Mouse (Mus musculus): ENCODE measurements around the gene Mgat4c. TPM values are rescaled to one million over a fixed set of nuclear protein-coding genes. Genes with fewer than 3 reads are reported as not detected.

The Mgat4c gene
- polyA plus RNA-seq, 1 experiment from 2014 or later = 1.7 TPM

DNA sequence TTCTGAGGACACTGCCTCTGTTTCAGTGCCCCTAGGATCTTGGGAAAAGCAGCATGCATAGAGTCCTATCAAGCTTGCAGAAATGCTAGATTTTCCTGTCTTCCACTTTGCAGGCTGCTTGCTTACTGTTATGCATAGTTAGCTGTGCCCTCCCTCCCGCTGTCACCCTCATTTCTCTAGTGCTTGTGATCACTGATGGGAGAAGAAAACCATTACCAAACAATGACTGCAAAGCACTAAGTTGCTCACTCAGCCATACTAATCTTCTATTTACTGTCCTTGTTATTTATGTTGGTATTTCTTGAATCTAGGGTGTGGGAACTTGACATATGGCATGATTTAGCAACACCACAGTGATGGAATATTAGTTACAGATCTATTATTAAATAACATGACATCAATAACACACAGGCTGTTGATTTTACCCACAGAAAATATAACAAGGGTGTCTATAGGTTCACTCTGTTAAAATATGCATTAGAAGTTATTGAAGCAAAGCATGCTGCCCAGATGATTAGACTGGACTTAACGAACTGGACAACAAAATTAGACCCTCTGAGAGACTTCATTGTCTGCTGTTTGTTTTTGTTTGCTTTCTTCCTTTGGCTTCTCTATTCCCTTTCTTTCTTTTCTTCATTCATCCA, 117.7 kb downstream of the Mgat4c start:
- H3K4me2 ChIP-seq (ENCODE audit: low read depth, low read length, severe bottlenecking) = no peak overlapping the region
- H3K27ac ChIP-seq (ENCODE audit: low read depth, low read length) = no peak overlapping the region
- H3K4me1 ChIP-seq (replicated peaks; ENCODE audit: control insufficient read depth, insufficient read depth, low read length) = no peaks in the 10 kb centered on the region
- 26% methylated on average over 2 of the region's 2 CpGs for WGBS
- H3K4me3 ChIP-seq (ENCODE audit: low read depth, low read length) = no peak overlapping the region
- no peak for DNase-seq (ENCODE audit: low spot score)
- no peaks in the 10 kb centered on the region for H3K36me3 ChIP-seq (ENCODE audit: control insufficient read depth, insufficient read depth, low read length)
- no peaks in the 10 kb centered on the region for H3K9me3 ChIP-seq (ENCODE audit: control insufficient read depth, low read length)
- no peaks in the 10 kb centered on the region for H3K27me3 ChIP-seq (ENCODE audit: control insufficient read depth, insufficient read depth, low read length)
- no peak overlapping the region for H3K9ac ChIP-seq (ENCODE audit: low read length)
- peak; percentile 74 for ATAC-seq (replicated peaks; ENCODE audit: low FRiP score)

DNA sequence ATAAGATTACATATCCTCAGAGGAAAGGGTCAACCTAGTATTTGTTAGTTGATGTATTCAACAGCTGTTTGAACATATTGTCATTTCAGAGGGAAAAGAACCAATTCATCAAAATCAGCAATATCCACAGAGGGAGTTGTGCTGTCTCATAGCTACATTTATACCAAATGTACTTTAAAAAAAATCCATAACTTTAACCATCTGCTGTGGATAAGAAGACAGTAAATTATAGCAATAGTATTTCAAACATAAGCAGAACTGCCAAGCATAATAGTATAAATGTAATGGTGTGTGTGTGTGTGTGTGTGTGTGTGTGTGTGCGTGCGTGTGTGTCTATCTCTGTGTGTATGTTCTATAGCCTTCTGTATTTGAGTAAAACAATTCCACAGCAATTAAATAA, 127.5 kb downstream of the Mgat4c start:
- ATAC-seq (replicated peaks; ENCODE audit: low FRiP score) = no peak
- Histone ChIP-seq H3K9me3 (ENCODE audit: control insufficient read depth, low read length) (no peaks in the 10 kb centered on the region), H3K9ac (ENCODE audit: low read length) (no peak overlapping the region), H3K4me1 (replicated peaks; ENCODE audit: control insufficient read depth, insufficient read depth, low read length) (no peaks in the 10 kb centered on the region), H3K36me3 (ENCODE audit: control insufficient read depth, insufficient read depth, low read length) (no peaks in the 10 kb centered on the region), H3K27ac (ENCODE audit: low read depth, low read length) (no peak overlapping the region), H3K4me3 (ENCODE audit: low read depth, low read length) (no peak overlapping the region), H3K4me2 (ENCODE audit: low read depth, low read length, severe bottlenecking) (no peak overlapping the region), H3K27me3 (ENCODE audit: control insufficient read depth, insufficient read depth, low read length) (no peaks in the 10 kb centered on the region)
- no peak for DNase-seq (ENCODE audit: low spot score)
- 95% methylated on average over 2 of the region's 2 CpGs for WGBS

DNA sequence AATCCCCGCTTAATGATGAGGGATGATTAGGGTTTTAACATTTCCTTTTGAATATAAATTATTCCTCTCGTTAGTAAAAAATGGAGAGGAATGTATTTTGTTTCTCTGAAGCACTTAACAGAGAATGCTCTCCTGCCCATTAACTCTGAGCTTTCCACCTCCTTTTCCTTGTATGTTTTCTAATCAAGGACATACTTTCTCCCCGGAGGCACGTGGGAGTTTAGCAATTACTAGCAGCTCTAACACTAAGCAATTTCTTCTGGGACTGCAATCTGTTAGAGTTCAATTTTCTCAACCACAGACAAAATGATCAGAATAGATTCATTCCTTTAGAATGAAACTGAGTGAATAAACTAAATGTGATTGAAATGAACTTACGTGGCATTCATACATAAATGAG, 135.6 kb downstream of the Mgat4c start:
- no peak for DNase-seq (ENCODE audit: low spot score)

DNA sequence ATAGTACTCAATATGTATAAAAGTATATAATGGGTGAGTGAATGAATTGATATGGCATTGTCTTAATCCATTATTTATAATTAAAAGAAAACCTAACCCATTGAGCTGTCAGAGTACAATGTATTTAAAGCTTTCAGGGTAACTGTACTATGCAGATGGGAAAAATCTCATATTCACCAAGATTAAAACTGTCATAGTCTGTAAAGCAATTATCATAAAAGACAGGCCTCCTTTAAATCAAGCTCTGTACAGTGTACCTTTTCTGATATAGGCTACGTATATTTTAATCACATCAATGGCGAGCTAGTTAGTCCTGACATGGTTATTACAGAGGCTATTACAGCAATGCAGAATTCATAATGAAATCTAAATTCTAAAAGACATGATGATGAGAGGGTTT, 146.7 kb downstream of the Mgat4c start:
- ATAC-seq (replicated peaks; ENCODE audit: low FRiP score) (no peak), DNase-seq (ENCODE audit: low spot score) (no peak)
- no peaks in the 10 kb centered on the region for H3K4me1 ChIP-seq (replicated peaks; ENCODE audit: control insufficient read depth, insufficient read depth, low read length)
- no peaks in the 10 kb centered on the region for H3K9me3 ChIP-seq (ENCODE audit: control insufficient read depth, low read length)
- WGBS = 91% methylated on average over 2 of the region's 2 CpGs
- H3K9ac ChIP-seq (ENCODE audit: low read length) = no peak overlapping the region
- no peaks in the 10 kb centered on the region for H3K36me3 ChIP-seq (ENCODE audit: control insufficient read depth, insufficient read depth, low read length)
- no peak overlapping the region for H3K4me3 ChIP-seq (ENCODE audit: low read depth, low read length)
- no peak overlapping the region for H3K27ac ChIP-seq (ENCODE audit: low read depth, low read length)
- no peak overlapping the region for H3K4me2 ChIP-seq (ENCODE audit: low read depth, low read length, severe bottlenecking)
- H3K27me3 ChIP-seq (ENCODE audit: control insufficient read depth, insufficient read depth, low read length) = no peaks in the 10 kb centered on the region

More for the DNA sequence above, 135.6 kb downstream of the Mgat4c start:
- Histone ChIP-seq H3K4me1 (replicated peaks; ENCODE audit: control insufficient read depth, insufficient read depth, low read length) (no peaks in the 10 kb centered on the region), H3K4me2 (ENCODE audit: low read depth, low read length, severe bottlenecking) (no peak overlapping the region), H3K36me3 (ENCODE audit: control insufficient read depth, insufficient read depth, low read length) (no peaks in the 10 kb centered on the region), H3K4me3 (ENCODE audit: low read depth, low read length) (no peak overlapping the region), H3K27me3 (ENCODE audit: control insufficient read depth, insufficient read depth, low read length) (no peaks in the 10 kb centered on the region), H3K9ac (ENCODE audit: low read length) (no peak overlapping the region), H3K27ac (ENCODE audit: low read depth, low read length) (no peak overlapping the region), H3K9me3 (ENCODE audit: control insufficient read depth, low read length) (no peaks in the 10 kb centered on the region)
- ATAC-seq (replicated peaks; ENCODE audit: low FRiP score) = no peak
- 54% methylated on average over 5 of the region's 5 CpGs for WGBS

DNA sequence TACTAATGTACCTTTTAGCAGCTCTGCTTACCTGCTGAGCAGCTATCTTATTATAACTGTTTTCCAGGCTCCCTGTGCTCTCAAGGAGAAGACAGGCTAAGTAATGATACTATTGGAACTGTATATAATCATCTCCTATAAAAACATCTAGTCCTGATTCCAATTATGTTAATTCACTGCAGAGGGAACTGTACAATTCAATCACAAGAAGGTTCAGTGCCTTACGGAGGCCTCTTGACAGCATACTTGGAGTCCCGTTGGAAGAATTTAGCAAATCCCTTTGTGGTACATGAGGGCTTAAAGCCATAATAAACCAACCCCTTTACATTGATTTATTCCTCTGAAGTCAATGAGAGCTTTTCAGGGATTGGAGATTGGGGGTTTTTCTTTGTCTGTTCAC, 174.8 kb downstream of the Mgat4c start:
- 65% methylated on average over 2 of the region's 2 CpGs for WGBS
- DNase-seq (ENCODE audit: low spot score) = no peak

DNA sequence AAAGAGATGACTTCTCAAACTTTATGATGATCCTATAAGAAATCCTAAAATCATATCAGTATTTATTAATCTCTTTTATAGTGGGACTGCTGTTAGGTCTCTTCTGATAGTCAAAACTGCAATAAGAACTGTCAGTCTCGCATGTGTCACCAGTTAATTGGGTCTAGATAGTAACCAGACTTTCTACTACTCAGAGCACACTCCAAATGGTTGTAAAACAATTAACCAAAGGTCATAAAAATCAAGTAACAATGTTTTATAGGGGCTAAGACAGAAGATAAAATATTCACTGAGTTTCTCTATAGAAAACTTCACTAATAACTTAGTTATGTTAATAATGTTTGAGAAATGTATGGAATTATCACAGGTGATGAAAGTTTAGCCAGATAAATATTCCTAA, 208.6 kb downstream of the Mgat4c start:
- no peak overlapping the region for H3K4me3 ChIP-seq (ENCODE audit: low read depth, low read length)
- no peak for ATAC-seq (replicated peaks; ENCODE audit: low FRiP score)
- H3K4me2 ChIP-seq (ENCODE audit: low read depth, low read length, severe bottlenecking) = no peak overlapping the region
- H3K27me3 ChIP-seq (ENCODE audit: control insufficient read depth, insufficient read depth, low read length) = no peaks in the 10 kb centered on the region
- no peaks in the 10 kb centered on the region for H3K36me3 ChIP-seq (ENCODE audit: control insufficient read depth, insufficient read depth, low read length)
- no peak overlapping the region for H3K27ac ChIP-seq (ENCODE audit: low read depth, low read length)
- H3K9ac ChIP-seq (ENCODE audit: low read length) = no peak overlapping the region
- H3K4me1 ChIP-seq (replicated peaks; ENCODE audit: control insufficient read depth, insufficient read depth, low read length) = no peaks in the 10 kb centered on the region
- DNase-seq (ENCODE audit: low spot score) = no peak
- WGBS = 83% methylated on average over 1 of the region's 1 CpGs
- no peaks in the 10 kb centered on the region for H3K9me3 ChIP-seq (ENCODE audit: control insufficient read depth, low read length)

More for the DNA sequence above, 174.8 kb downstream of the Mgat4c start:
- no peak overlapping the region for H3K4me2 ChIP-seq (ENCODE audit: low read depth, low read length, severe bottlenecking)
- no peaks in the 10 kb centered on the region for H3K4me1 ChIP-seq (replicated peaks; ENCODE audit: control insufficient read depth, insufficient read depth, low read length)
- no peaks in the 10 kb centered on the region for H3K9me3 ChIP-seq (ENCODE audit: control insufficient read depth, low read length)
- H3K27me3 ChIP-seq (ENCODE audit: control insufficient read depth, insufficient read depth, low read length) = no peaks in the 10 kb centered on the region
- no peak overlapping the region for H3K27ac ChIP-seq (ENCODE audit: low read depth, low read length)
- no peak overlapping the region for H3K9ac ChIP-seq (ENCODE audit: low read length)
- no peak for ATAC-seq (replicated peaks; ENCODE audit: low FRiP score)
- H3K36me3 ChIP-seq (ENCODE audit: control insufficient read depth, insufficient read depth, low read length) = no peaks in the 10 kb centered on the region
- H3K4me3 ChIP-seq (ENCODE audit: low read depth, low read length) = no peak overlapping the region

DNA sequence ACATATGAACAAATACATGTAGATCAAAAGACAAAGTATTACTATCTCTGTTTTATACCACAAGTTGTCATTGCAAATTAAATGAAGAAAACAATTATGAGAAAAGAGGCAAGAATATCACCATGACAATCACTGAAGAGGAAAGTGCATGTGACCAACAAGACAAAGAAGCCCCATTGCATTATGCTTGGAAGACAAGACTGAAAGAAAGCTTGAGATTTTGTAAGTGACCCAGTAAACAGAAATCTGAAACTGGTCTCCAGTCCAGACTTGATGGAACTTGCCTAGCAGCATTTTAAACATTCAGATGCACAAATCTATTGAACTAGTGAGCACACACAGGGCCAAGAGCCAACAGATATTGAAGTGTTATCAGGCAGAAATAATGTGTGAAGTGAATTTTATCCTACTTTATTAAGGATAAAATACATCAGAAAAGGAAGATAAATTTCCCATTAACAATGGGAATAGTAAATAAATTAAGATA, 236.1 kb downstream of the Mgat4c start:
- ATAC-seq (replicated peaks; ENCODE audit: low FRiP score) (peak; percentile 51), DNase-seq (ENCODE audit: low spot score) (no peak)
- no peaks in the 10 kb centered on the region for H3K4me1 ChIP-seq (replicated peaks; ENCODE audit: control insufficient read depth, insufficient read depth, low read length)
- no peak overlapping the region for H3K9ac ChIP-seq (ENCODE audit: low read length)
- H3K27me3 ChIP-seq (ENCODE audit: control insufficient read depth, insufficient read depth, low read length) = no peaks in the 10 kb centered on the region
- H3K4me2 ChIP-seq (ENCODE audit: low read depth, low read length, severe bottlenecking) = no peak overlapping the region
- no peaks in the 10 kb centered on the region for H3K36me3 ChIP-seq (ENCODE audit: control insufficient read depth, insufficient read depth, low read length)
- no peak overlapping the region for H3K27ac ChIP-seq (ENCODE audit: low read depth, low read length)
- no peaks in the 10 kb centered on the region for H3K9me3 ChIP-seq (ENCODE audit: control insufficient read depth, low read length)
- H3K4me3 ChIP-seq (ENCODE audit: low read depth, low read length) = no peak overlapping the region

DNA sequence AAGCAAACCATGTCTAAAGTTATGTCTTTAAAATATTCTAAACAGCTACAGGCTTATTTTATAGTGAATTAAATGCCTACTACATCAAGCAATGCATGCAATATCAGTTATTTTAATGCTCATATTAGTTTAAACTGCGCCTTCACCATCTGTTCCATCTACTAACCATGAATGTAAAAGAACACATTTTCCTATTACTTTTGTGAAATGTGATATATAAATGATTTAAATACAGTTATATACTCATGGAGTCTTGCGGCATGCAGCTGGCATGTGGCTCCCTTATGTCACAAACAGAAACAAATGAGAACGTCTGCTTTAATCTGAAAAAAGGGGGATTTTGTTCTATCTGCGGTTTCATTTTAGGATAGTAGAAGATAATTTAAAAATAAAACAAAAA, 316.3 kb downstream of the Mgat4c start:
- no peaks in the 10 kb centered on the region for H3K36me3 ChIP-seq (ENCODE audit: control insufficient read depth, insufficient read depth, low read length)
- no peaks in the 10 kb centered on the region for H3K4me1 ChIP-seq (replicated peaks; ENCODE audit: control insufficient read depth, insufficient read depth, low read length)
- 91% methylated on average over 4 of the region's 4 CpGs for WGBS
- H3K9ac ChIP-seq (ENCODE audit: low read length) = no peak overlapping the region
- no peak for DNase-seq (ENCODE audit: low spot score)
- H3K9me3 ChIP-seq (ENCODE audit: control insufficient read depth, low read length) = no peaks in the 10 kb centered on the region
- ATAC-seq (replicated peaks; ENCODE audit: low FRiP score) = no peak
- no peak overlapping the region for H3K4me2 ChIP-seq (ENCODE audit: low read depth, low read length, severe bottlenecking)
- no peak overlapping the region for H3K4me3 ChIP-seq (ENCODE audit: low read depth, low read length)
- H3K27ac ChIP-seq (ENCODE audit: low read depth, low read length) = no peak overlapping the region
- no peaks in the 10 kb centered on the region for H3K27me3 ChIP-seq (ENCODE audit: control insufficient read depth, insufficient read depth, low read length)

DNA sequence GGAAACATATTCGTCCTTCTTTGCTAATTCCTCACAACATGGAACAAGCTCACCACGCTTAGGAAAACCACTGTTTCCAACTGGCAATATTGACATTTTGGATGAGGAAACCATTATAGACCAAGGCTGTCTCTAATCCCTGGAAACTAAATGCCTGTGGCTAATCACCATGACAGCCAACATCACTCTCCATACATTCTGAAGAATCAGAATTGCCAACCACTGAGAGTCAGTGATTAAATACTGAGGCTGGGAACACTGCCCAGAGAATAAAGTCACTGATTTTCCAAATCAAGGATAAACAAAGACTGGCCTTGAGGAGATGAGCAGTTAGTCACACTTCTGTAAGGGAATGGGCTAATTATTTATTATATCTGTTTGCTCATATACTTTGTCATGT, 361.2 kb downstream of the Mgat4c start:
- ATAC-seq (replicated peaks; ENCODE audit: low FRiP score) (0 out of 2 replicates have a peak, but pooled peaks have one; percentile 61), DNase-seq (ENCODE audit: low spot score) (no peak)
- Histone ChIP-seq H3K9ac (ENCODE audit: low read length) (no peak overlapping the region), H3K4me2 (ENCODE audit: low read depth, low read length, severe bottlenecking) (no peak overlapping the region), H3K4me3 (ENCODE audit: low read depth, low read length) (no peak overlapping the region), H3K4me1 (replicated peaks; ENCODE audit: control insufficient read depth, insufficient read depth, low read length) (no peaks in the 10 kb centered on the region), H3K27ac (ENCODE audit: low read depth, low read length) (no peak overlapping the region), H3K9me3 (ENCODE audit: control insufficient read depth, low read length) (no peaks in the 10 kb centered on the region), H3K36me3 (ENCODE audit: control insufficient read depth, insufficient read depth, low read length) (no peaks in the 10 kb centered on the region), H3K27me3 (ENCODE audit: control insufficient read depth, insufficient read depth, low read length) (no peaks in the 10 kb centered on the region)
- 60% methylated on average over 2 of the region's 2 CpGs for WGBS

Data from forebrain, embryonic 11.5 days (tissue).